Mouse (Mus musculus) intestine, postnatal 0 days (tissue): Measurements from ENCODE around the gene Anapc5. TPM values are rescaled to one million over a fixed set of nuclear protein-coding genes. Genes with fewer than 3 reads are reported as not detected.

Experiments
- ATAC-seq: fragments of 200-750 bp; cut with Nextera tagmentation; 2 replicates; pipeline ENCODE4 v1.8.0; 2017; ENCODE audit warnings: mild to moderate bottlenecking, moderate TSS enrichment, moderate library complexity
- H3K27ac ChIP-seq: fragments of 300-500 bp; sonication (generic); 2 replicates; pipeline ENCODE4 v1.5.1; 2014; ENCODE audit warnings: mild to moderate bottlenecking, low read depth, low read length, moderate library complexity
- H3K27me3 ChIP-seq: fragments of 300-500 bp; sonication (generic); replicated peaks from 2 replicates; pipeline ENCODE4 v1.6.1; 2014; ENCODE audit warnings: low read length, mixed read lengths; ENCODE audit not compliant: control insufficient read depth, insufficient read depth
- H3K36me3 ChIP-seq: fragments of 300-500 bp; sonication (generic); 2 replicates; pipeline ENCODE4 v1.6.1; 2014; ENCODE audit warnings: mild to moderate bottlenecking, moderate library complexity; ENCODE audit not compliant: control insufficient read depth, insufficient read depth
- H3K4me1 ChIP-seq: fragments of 300-500 bp; sonication (generic); replicated peaks from 2 replicates; pipeline ENCODE4 v1.6.1; 2014; ENCODE audit warnings: antibody characterized with exemption, low read length, mixed read lengths; ENCODE audit not compliant: control insufficient read depth, insufficient read depth
- H3K4me2 ChIP-seq: fragments of 300-500 bp; sonication (generic); replicated peaks from 2 replicates; pipeline ENCODE4 v1.6.1; 2014; ENCODE audit warnings: low read depth, mild to moderate bottlenecking, moderate library complexity
- H3K4me3 ChIP-seq: fragments of 300-500 bp; sonication (generic); 2 replicates; pipeline ENCODE4 v1.5.1; 2014; ENCODE audit warnings: low read depth, low read length
- H3K9ac ChIP-seq: fragments of 300-500 bp; sonication (generic); 2 replicates; pipeline ENCODE4 v1.6.1; 2014; ENCODE audit warnings: mild to moderate bottlenecking, low read depth, low read length
- H3K9me3 ChIP-seq: fragments of 300-500 bp; sonication (generic); 2 replicates; pipeline ENCODE4 v1.6.1; 2016; ENCODE audit warnings: mixed run types; ENCODE audit not compliant: control insufficient read depth
- CTCF ChIP-seq: sonication (generic); IDR thresholded peaks from 2 replicates; pipeline ENCODE4 v1.5.1; 2016; ENCODE audit warnings: low read depth, mild to moderate bottlenecking, control low read depth, antibody characterized with exemption, moderate library complexity
- WGBS: fragments of 180-500 bp; shearing (Covaris S2); extraction: QIAGEN DNeasy Blood & Tissue Kit; methylation state at CpG from one replicate; pipeline ENCODE4 v1.1.7; 2014; 5-methylcytosine and 5-hydroxymethylcytosine counted together
- polyA plus RNA-seq: library from polyadenylated mRNA; unstranded; fragments of >200 nt; fragmentation: Nextera tagmentation; extraction: Ambion mirVana; gene quantifications from 2 replicates; pipeline ENCODE4 v1.2.1, GENCODE M21; 2015

Gene Anapc5
- polyA plus RNA-seq, 1 experiment from 2014 or later = 134 TPM

DNA sequence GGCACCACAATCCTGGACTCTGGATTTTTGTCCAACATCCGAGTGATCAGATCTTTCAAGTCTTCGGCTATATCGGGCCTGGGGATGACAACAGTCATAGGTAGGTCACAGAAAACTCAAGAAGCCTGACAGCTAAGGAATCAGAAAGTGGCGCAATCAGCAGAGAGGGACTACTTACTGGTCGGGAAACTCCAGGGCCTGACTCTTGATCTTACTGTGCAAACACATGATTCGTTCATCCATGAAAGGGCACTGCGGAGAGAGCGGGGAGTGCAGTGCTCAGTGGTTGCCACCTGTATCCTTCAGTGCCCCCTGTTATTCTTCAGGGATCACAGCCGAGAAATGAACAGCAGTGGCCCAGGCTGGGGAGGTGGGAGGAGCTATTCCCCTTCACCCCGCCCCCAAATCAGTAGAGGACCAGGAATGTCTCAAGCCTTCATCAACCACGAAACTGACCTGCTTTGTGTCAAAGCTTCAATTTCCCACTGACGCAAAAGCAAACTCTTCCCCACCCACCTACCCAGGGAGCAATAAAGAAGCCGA lies 77.2 kb downstream of the Anapc5 start:
- Histone ChIP-seq H3K4me2 (no peak overlapping the region), H3K9me3 (no peaks in the 10 kb centered on the region), H3K27me3 (no peaks in the 10 kb centered on the region), H3K27ac (no peak overlapping the region), H3K9ac (no peak overlapping the region), H3K36me3 (peaks cover 24% of the 10 kb centered on the region), H3K4me3 (no peak overlapping the region), H3K4me1 (no peaks in the 10 kb centered on the region)
- TF ChIP-seq CTCF = no peak
- 79% methylated on average over 13 of the region's 13 CpGs for WGBS
- ATAC-seq = no peak

Other genes starting within 250 kb of the Anapc5 start
- gene Ift81, start 206.8 kb downstream of the Anapc5 start, polyA plus RNA-seq = 10.2 and 11.7 TPM in 2 replicates
- 1.6 and 2.7 TPM in 2 replicates for gene P2rx7, start 177.4 kb downstream of the Anapc5 start, polyA plus RNA-seq
- 90.3 and 104 TPM in 2 replicates for gene P2rx4, start 113.8 kb downstream of the Anapc5 start, polyA plus RNA-seq
- 11.0 and 13.4 TPM in 2 replicates for gene Camkk2, start 41.9 kb downstream of the Anapc5 start, polyA plus RNA-seq
- gene Rnf34, start 28.7 kb upstream of the Anapc5 start, polyA plus RNA-seq = 18.3 and 21.0 TPM in 2 replicates
- gene Kdm2b, start 168.5 kb upstream of the Anapc5 start, polyA plus RNA-seq = 7.6 and 8.6 TPM in 2 replicates
- gene Orai1, start 193.7 kb upstream of the Anapc5 start, polyA plus RNA-seq = 36.8 and 42.5 TPM in 2 replicates
- 0.43 TPM in 1 of 2 replicates, not detected in the other for gene Morn3, start 225.7 kb upstream of the Anapc5 start, polyA plus RNA-seq
- 3.2 and 4.2 TPM in 2 replicates for gene Tmem120b, start 247.1 kb upstream of the Anapc5 start, polyA plus RNA-seq